Mouse (Mus musculus) lung, adult 2 months (tissue): ENCODE data around the gene Trrap. TPM values are rescaled to one million over a fixed set of nuclear protein-coding genes. Genes with fewer than 3 reads are reported as not detected.

Experiments
- DNase-seq: peaks from one replicate; pipeline ENCODE4 v3.0.0; 2022
- H3K4me1 ChIP-seq: fragments of 200-500 bp; 2 replicates; pipeline ENCODE4 v1.6.1; 2011; ENCODE audit warnings: low read length; ENCODE audit not compliant: control insufficient read depth, insufficient read depth
- H3K4me3 ChIP-seq: fragments of 200-500 bp; replicated peaks from 2 replicates; pipeline ENCODE3; 2011; ENCODE audit warnings: low read depth, mild to moderate bottlenecking, control low read depth, low read length; ENCODE audit errors: extremely low read depth
- CTCF ChIP-seq: fragments of 200-500 bp; IDR thresholded peaks from 2 replicates; pipeline ENCODE4 v1.5.1; 2011; ENCODE audit warnings: mild to moderate bottlenecking, low read length, control low read depth; ENCODE audit not compliant: insufficient read depth
- POLR2A ChIP-seq: fragments of 200-500 bp; IDR thresholded peaks from 2 replicates; pipeline ENCODE4 v1.6.1; 2011; ENCODE audit warnings: low read depth, mild to moderate bottlenecking, control low read depth, low read length, borderline replicate concordance; ENCODE audit errors: extremely low read depth
- WGBS: fragments of 180-500 bp; shearing (Covaris S2); methylation state at CpG from one replicate; pipeline ENCODE4 v1.1.7; 2018; 5-methylcytosine and 5-hydroxymethylcytosine counted together
- polyA plus RNA-seq: library from polyadenylated mRNA; depleted of rRNA; stranded (reverse); fragments of >200 nt; gene quantifications from 2 replicates; pipeline ENCODE4 v1.2.3, GENCODE M21; 2012

Trrap gene
- polyA plus RNA-seq, 1 experiment: 91.6 TPM

GRCm38 (mm10) chr5:144769067-144769482, 1.5 kb downstream of the Trrap start:
- TF ChIP-seq CTCF (no peak), POLR2A (no peak)
- Histone ChIP-seq H3K4me1 (peaks cover 3% of the 10 kb centered on the region; the same call in 1 of the 2 replicates), H3K4me3 (peak overlapping the region; percentile 96)
- 13% methylated on average over 8 of the region's 8 CpGs for WGBS
- DNase-seq: no peak

- no peak for DNase-seq
- no peak for TF ChIP-seq CTCF
- no peak for TF ChIP-seq POLR2A
- WGBS: 93% methylated on average over 6 of the region's 6 CpGs
Observed at GRCm38 (mm10) chr5:144773231-144773630, 5.7 kb downstream of the Trrap start.

GRCm38 (mm10) chr5:144780654-144781053, 13.1 kb downstream of the Trrap start:
- Histone ChIP-seq H3K4me3 (no peak overlapping the region), H3K4me1 (no peaks in the 10 kb centered on the region)
- WGBS: 81% methylated on average over 8 of the region's 8 CpGs
- TF ChIP-seq CTCF: no peak
- TF ChIP-seq POLR2A: no peak
- no peak for DNase-seq

More at GRCm38 (mm10) chr5:144773231-144773630, 5.7 kb downstream of the Trrap start:
- H3K4me3 ChIP-seq: no peak overlapping the region
- H3K4me1 ChIP-seq: peaks cover 3% of the 10 kb centered on the region; the same call in 1 of the 2 replicates

GRCm38 (mm10) chr5:144786464-144786863, 18.9 kb downstream of the Trrap start:
- TF ChIP-seq CTCF (no peak), POLR2A (no peak)
- 95% methylated on average over 18 of the region's 18 CpGs for WGBS
- Histone ChIP-seq H3K4me1 (no peaks in the 10 kb centered on the region), H3K4me3 (no peak overlapping the region)
- no peak for DNase-seq

GRCm38 (mm10) chr5:144793374-144793773, 25.8 kb downstream of the Trrap start:
- DNase-seq: no peak
- H3K4me3 ChIP-seq: no peak overlapping the region
- no peaks in the 10 kb centered on the region for H3K4me1 ChIP-seq
- TF ChIP-seq POLR2A (no peak), CTCF (no peak)
- 84% methylated on average over 5 of the region's 5 CpGs for WGBS

GRCm38 (mm10) chr5:144794687-144795086, 27.2 kb downstream of the Trrap start:
- TF ChIP-seq POLR2A: no peak
- peak; percentile 71 for TF ChIP-seq CTCF
- no peaks in the 10 kb centered on the region for H3K4me1 ChIP-seq
- 64% methylated on average over 6 of the region's 6 CpGs for WGBS
- no peak for DNase-seq
- H3K4me3 ChIP-seq: no peak overlapping the region

- 81% methylated on average over 7 of the region's 7 CpGs for WGBS
- Histone ChIP-seq H3K4me3 (no peak overlapping the region), H3K4me1 (no peaks in the 10 kb centered on the region)
- DNase-seq: peak; percentile 12
- TF ChIP-seq CTCF (no peak), POLR2A (no peak)
Observed at GRCm38 (mm10) chr5:144797116-144797515, 29.6 kb downstream of the Trrap start.

GRCm38 (mm10) chr5:144803066-144803465, 35.5 kb downstream of the Trrap start:
- no peak for DNase-seq
- H3K4me1 ChIP-seq: no peaks in the 10 kb centered on the region
- no peak for TF ChIP-seq CTCF
- no peak for TF ChIP-seq POLR2A
- no peak overlapping the region for H3K4me3 ChIP-seq
- WGBS: 92% methylated on average over 8 of the region's 8 CpGs

- WGBS: 73% methylated on average over 7 of the region's 7 CpGs
- DNase-seq: no peak
- TF ChIP-seq CTCF (no peak), POLR2A (no peak)
- no peak overlapping the region for H3K4me3 ChIP-seq
- H3K4me1 ChIP-seq: no peaks in the 10 kb centered on the region
Observed at GRCm38 (mm10) chr5:144804181-144804580, 36.6 kb downstream of the Trrap start.

GRCm38 (mm10) chr5:144806931-144807330, 39.4 kb downstream of the Trrap start:
- 95% methylated on average over 10 of the region's 10 CpGs for WGBS
- no peaks in the 10 kb centered on the region for H3K4me1 ChIP-seq
- no peak for TF ChIP-seq POLR2A
- no peak for TF ChIP-seq CTCF
- DNase-seq: no peak
- H3K4me3 ChIP-seq: no peak overlapping the region
